Mouse (Mus musculus): ENCODE results near the gene Pcbp4. TPM values are rescaled to one million over a fixed set of nuclear protein-coding genes. Genes with fewer than 3 reads are reported as not detected.

The Pcbp4 gene
- polyA plus RNA-seq, 1 experiment, result 59.9 TPM

GRCm38 (mm10) chr9:106465571-106466200 is 12.6 kb downstream of the Pcbp4 start, which contains the start of gene Gpr62:
Gene Gpr62, minus strand, starts transcription at chr9:106465938.
- H3K36me3 ChIP-seq (ENCODE audit: control insufficient read depth, insufficient read depth, low read length), result no peaks in the 10 kb centered on the region
- peaks cover 9% of the 10 kb centered on the region; the same call in 1 of the 2 replicates for H3K27me3 ChIP-seq (ENCODE audit: control insufficient read depth, insufficient read depth, low read length)
- H3K27ac ChIP-seq (ENCODE audit: control insufficient read depth, insufficient read depth, low read length), result no peak within 1 kb of the TSS
- 28% methylated on average over 26 of the region's 26 CpGs for WGBS
- DNase-seq, result no peak
- peak within 1 kb of the TSS; percentile 36 for H3K4me3 ChIP-seq (ENCODE audit: control insufficient read depth, insufficient read depth, low read length)
- TF ChIP-seq POLR2A (IDR thresholded peaks at IDR 0.05; ENCODE audit: control insufficient read depth, extremely low read depth, insufficient read depth, low read length, poor library complexity), result no peak
- TF ChIP-seq CTCF (IDR thresholded peaks at IDR 0.05; ENCODE audit: borderline replicate concordance, control insufficient read depth, extremely low read depth, insufficient read depth, low read length, poor library complexity), result no peak
- peaks cover 14% of the 10 kb centered on the region for H3K4me1 ChIP-seq (replicated peaks; ENCODE audit: control insufficient read depth, insufficient read depth, low read length)

DNA sequence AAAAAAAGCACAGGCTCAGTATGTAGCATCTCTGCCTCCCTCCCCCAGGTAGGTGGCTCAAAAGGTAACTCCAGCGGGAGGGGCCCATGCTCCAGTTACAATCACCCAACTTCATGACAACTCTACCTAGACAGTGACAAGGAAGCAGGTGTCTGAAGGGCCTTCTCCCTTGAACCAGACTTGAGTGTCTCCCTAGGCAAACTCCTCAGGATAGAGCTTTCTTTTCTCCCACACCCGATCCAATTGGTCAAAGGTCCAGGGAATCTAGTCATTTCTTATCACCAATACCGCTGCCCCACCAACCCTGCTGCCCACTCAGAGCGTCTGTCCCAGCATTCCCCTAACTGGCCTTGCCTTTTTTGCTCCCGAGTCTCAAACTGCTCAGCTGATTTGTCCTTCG is 13.6 kb downstream of the Pcbp4 start:
- H3K27ac ChIP-seq (ENCODE audit: control insufficient read depth, insufficient read depth, low read length), result no peak overlapping the region
- peaks cover 9% of the 10 kb centered on the region; the same call in 1 of the 2 replicates for H3K27me3 ChIP-seq (ENCODE audit: control insufficient read depth, insufficient read depth, low read length)
- no peaks in the 10 kb centered on the region for H3K36me3 ChIP-seq (ENCODE audit: control insufficient read depth, insufficient read depth, low read length)
- H3K4me3 ChIP-seq (ENCODE audit: control insufficient read depth, insufficient read depth, low read length), result no peak overlapping the region
- WGBS, result 94% methylated on average over 6 of the region's 6 CpGs
- DNase-seq, result no peak
- no peak for TF ChIP-seq POLR2A (IDR thresholded peaks at IDR 0.05; ENCODE audit: control insufficient read depth, extremely low read depth, insufficient read depth, low read length, poor library complexity)
- TF ChIP-seq CTCF (IDR thresholded peaks at IDR 0.05; ENCODE audit: borderline replicate concordance, control insufficient read depth, extremely low read depth, insufficient read depth, low read length, poor library complexity), result no peak
- H3K4me1 ChIP-seq (replicated peaks; ENCODE audit: control insufficient read depth, insufficient read depth, low read length), result peaks cover 14% of the 10 kb centered on the region

DNA sequence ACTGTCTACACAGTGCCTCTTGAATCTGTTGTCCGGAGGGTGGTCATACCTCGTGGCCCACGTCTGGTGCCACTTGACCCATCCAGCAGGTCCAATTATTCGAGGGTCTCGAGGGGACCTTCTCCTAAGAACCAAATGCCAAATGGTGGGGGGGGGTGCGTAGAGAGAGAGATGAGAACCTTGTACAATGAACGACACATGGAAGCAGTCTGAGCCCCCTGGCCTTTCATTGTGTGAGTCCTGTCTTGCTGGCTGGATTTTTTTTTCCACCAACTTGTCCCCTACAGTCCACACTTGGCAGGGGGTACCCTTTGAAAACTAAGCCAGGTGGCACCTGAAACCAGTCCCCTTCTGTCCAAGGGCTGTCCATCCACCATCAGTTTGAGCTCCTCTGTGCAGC is 14.7 kb downstream of the Pcbp4 start:
- TF ChIP-seq CTCF (IDR thresholded peaks at IDR 0.05; ENCODE audit: borderline replicate concordance, control insufficient read depth, extremely low read depth, insufficient read depth, low read length, poor library complexity), result no peak
- no peak for TF ChIP-seq POLR2A (IDR thresholded peaks at IDR 0.05; ENCODE audit: control insufficient read depth, extremely low read depth, insufficient read depth, low read length, poor library complexity)
- H3K36me3 ChIP-seq (ENCODE audit: control insufficient read depth, insufficient read depth, low read length), result no peaks in the 10 kb centered on the region
- no peak overlapping the region for H3K27ac ChIP-seq (ENCODE audit: control insufficient read depth, insufficient read depth, low read length)
- 95% methylated on average over 7 of the region's 7 CpGs for WGBS
- no peak overlapping the region for H3K4me3 ChIP-seq (ENCODE audit: control insufficient read depth, insufficient read depth, low read length)
- no peak for DNase-seq
- H3K27me3 ChIP-seq (ENCODE audit: control insufficient read depth, insufficient read depth, low read length), result peaks cover 9% of the 10 kb centered on the region; the same call in 1 of the 2 replicates
- H3K4me1 ChIP-seq (replicated peaks; ENCODE audit: control insufficient read depth, insufficient read depth, low read length), result peaks cover 14% of the 10 kb centered on the region

- Histone ChIP-seq H3K4me3 (ENCODE audit: control insufficient read depth, insufficient read depth, low read length) (no peak overlapping the region), H3K27ac (ENCODE audit: control insufficient read depth, insufficient read depth, low read length) (no peak overlapping the region), H3K4me1 (replicated peaks; ENCODE audit: control insufficient read depth, insufficient read depth, low read length) (peaks cover 14% of the 10 kb centered on the region), H3K27me3 (ENCODE audit: control insufficient read depth, insufficient read depth, low read length) (peaks cover 5% of the 10 kb centered on the region; the same call in 1 of the 2 replicates), H3K36me3 (ENCODE audit: control insufficient read depth, insufficient read depth, low read length) (no peaks in the 10 kb centered on the region)
- no peak for TF ChIP-seq POLR2A (IDR thresholded peaks at IDR 0.05; ENCODE audit: control insufficient read depth, extremely low read depth, insufficient read depth, low read length, poor library complexity)
- no peak for TF ChIP-seq CTCF (IDR thresholded peaks at IDR 0.05; ENCODE audit: borderline replicate concordance, control insufficient read depth, extremely low read depth, insufficient read depth, low read length, poor library complexity)
- DNase-seq, result no peak
- 39% methylated on average over 6 of the region's 6 CpGs for WGBS
Measured at GRCm38 (mm10) chr9:106469317-106469716, 16.2 kb downstream of the Pcbp4 start.

DNA sequence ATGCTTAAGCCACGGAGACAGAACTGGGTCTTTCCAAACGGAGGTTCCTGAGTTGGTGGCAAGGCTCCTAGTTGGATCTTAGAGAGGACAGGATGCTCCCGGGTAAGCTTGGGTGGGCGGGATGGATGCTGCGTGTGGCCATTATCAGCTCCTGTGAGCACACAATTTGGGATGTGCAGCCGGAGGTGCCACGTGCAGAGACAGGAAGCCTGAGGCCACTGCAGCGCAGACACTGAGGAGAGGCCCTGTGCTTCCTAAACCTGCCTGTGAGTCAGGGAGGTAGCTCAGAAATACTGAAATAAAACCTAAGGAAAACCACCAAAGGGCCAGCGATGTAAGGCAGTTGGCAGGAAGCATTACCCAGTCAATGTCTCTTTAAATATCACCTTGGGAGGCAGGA is 16.7 kb downstream of the Pcbp4 start:
- peaks cover 5% of the 10 kb centered on the region; the same call in 1 of the 2 replicates for H3K27me3 ChIP-seq (ENCODE audit: control insufficient read depth, insufficient read depth, low read length)
- no peak overlapping the region for H3K27ac ChIP-seq (ENCODE audit: control insufficient read depth, insufficient read depth, low read length)
- H3K4me1 ChIP-seq (replicated peaks; ENCODE audit: control insufficient read depth, insufficient read depth, low read length), result peaks cover 16% of the 10 kb centered on the region
- TF ChIP-seq CTCF (IDR thresholded peaks at IDR 0.05; ENCODE audit: borderline replicate concordance, control insufficient read depth, extremely low read depth, insufficient read depth, low read length, poor library complexity) (no peak), POLR2A (IDR thresholded peaks at IDR 0.05; ENCODE audit: control insufficient read depth, extremely low read depth, insufficient read depth, low read length, poor library complexity) (no peak)
- H3K4me3 ChIP-seq (ENCODE audit: control insufficient read depth, insufficient read depth, low read length), result no peak overlapping the region
- 28% methylated on average over 9 of the region's 9 CpGs for WGBS
- DNase-seq, result no peak
- H3K36me3 ChIP-seq (ENCODE audit: control insufficient read depth, insufficient read depth, low read length), result no peaks in the 10 kb centered on the region

DNA sequence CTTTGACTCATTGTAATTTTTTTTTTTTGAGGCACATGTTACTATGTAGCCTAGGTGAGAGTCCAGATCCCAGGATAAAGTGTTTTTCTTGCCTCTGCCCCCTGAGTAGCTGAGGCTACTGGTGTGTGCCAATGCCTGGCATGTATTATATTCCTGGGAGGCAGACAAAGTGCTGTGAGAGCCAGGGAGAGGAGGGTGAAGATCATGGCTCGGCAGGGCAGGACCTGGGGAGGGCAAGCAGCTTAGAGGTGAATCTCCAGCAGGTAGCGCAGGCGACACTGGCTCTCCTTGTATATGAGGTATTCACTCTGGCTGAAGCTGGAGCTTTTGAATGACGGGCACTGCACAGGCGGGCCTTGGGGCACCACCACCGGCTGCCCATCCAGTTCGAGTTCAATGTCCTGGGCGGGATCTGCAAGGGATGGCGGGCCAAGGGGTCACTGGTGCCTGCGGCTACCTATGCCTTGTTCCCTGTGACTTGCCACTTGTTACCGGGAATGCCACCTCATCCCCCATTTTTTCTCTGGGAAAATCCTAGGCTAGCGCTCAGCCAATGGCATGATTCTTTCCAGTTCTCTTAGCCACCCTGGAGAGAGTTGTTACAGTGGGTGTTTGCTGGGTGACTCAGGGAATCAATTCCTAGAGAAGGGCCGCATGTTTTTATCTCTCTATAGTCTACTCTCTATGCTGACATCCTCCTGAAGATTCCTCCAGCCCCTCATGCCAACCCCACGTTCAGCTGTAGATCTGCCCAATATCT is 18.1 kb downstream of the Pcbp4 start:
- Histone ChIP-seq H3K27me3 (ENCODE audit: control insufficient read depth, insufficient read depth, low read length) (no peaks in the 10 kb centered on the region), H3K27ac (ENCODE audit: control insufficient read depth, insufficient read depth, low read length) (no peak overlapping the region), H3K4me1 (replicated peaks; ENCODE audit: control insufficient read depth, insufficient read depth, low read length) (peaks cover 20% of the 10 kb centered on the region), H3K4me3 (ENCODE audit: control insufficient read depth, insufficient read depth, low read length) (no peak overlapping the region), H3K36me3 (ENCODE audit: control insufficient read depth, insufficient read depth, low read length) (no peaks in the 10 kb centered on the region)
- no peak for DNase-seq
- WGBS, result 95% methylated on average over 14 of the region's 14 CpGs
- TF ChIP-seq CTCF (IDR thresholded peaks at IDR 0.05; ENCODE audit: borderline replicate concordance, control insufficient read depth, extremely low read depth, insufficient read depth, low read length, poor library complexity) (no peak), POLR2A (IDR thresholded peaks at IDR 0.05; ENCODE audit: control insufficient read depth, extremely low read depth, insufficient read depth, low read length, poor library complexity) (no peak)

All from thymus, adult 2 months (tissue).